Mouse (Mus musculus) midbrain, postnatal 0 days (tissue): ENCODE measurements around the gene Gm20671. TPM values are rescaled to one million over a fixed set of nuclear protein-coding genes. Genes with fewer than 3 reads are reported as not detected.
"Not testable (repeated sequence)": the region's sequence is repeated elsewhere in the genome, so short reads cannot be mapped to it uniquely, and the experiment has no call there.

Experiments
- ATAC-seq: fragments of 200-750 bp; cut with Nextera tagmentation; 2 replicates; pipeline ENCODE4 v1.8.0; 2017; ENCODE audit warnings: moderate number of reproducible peaks, mild to moderate bottlenecking, moderate TSS enrichment, moderate library complexity; ENCODE audit not compliant: low FRiP score
- DNase-seq: peaks from one replicate; pipeline ENCODE4 v3.0.0-alpha.2; 2015; ENCODE audit warnings: low spot score
- H3K27ac ChIP-seq: fragments of 300-500 bp; sonication (generic); 2 replicates; pipeline ENCODE4 v1.5.1; 2014; ENCODE audit warnings: low read depth, mild to moderate bottlenecking, low read length, mixed read lengths
- H3K27me3 ChIP-seq: fragments of 300-500 bp; sonication (generic); 2 replicates; pipeline ENCODE4 v1.6.1; 2014; ENCODE audit warnings: low read length, control low read depth, mixed read lengths; ENCODE audit not compliant: insufficient read depth
- H3K36me3 ChIP-seq: fragments of 300-500 bp; sonication (generic); 2 replicates; pipeline ENCODE4 v1.6.1; 2014; ENCODE audit warnings: low read length, control low read depth, mixed read lengths; ENCODE audit not compliant: insufficient read depth
- H3K4me1 ChIP-seq: fragments of 300-500 bp; sonication (generic); 2 replicates; pipeline ENCODE4 v1.6.1; 2014; ENCODE audit warnings: mild to moderate bottlenecking, control low read depth, antibody characterized with exemption, low read length, mixed read lengths; ENCODE audit not compliant: insufficient read depth
- H3K4me2 ChIP-seq: fragments of 300-500 bp; sonication (generic); 2 replicates; pipeline ENCODE4 v1.6.1; 2014; ENCODE audit warnings: low read depth, mild to moderate bottlenecking, low read length, mixed read lengths; ENCODE audit not compliant: poor library complexity, severe bottlenecking
- H3K4me3 ChIP-seq: fragments of 300-500 bp; sonication (generic); 2 replicates; pipeline ENCODE4 v1.5.1; 2014; ENCODE audit warnings: low read depth, mild to moderate bottlenecking, low read length, moderate library complexity
- H3K9ac ChIP-seq: fragments of 300-500 bp; sonication (generic); replicated peaks from 2 replicates; pipeline ENCODE4 v1.6.1; 2014; ENCODE audit warnings: mild to moderate bottlenecking, low read length, moderate library complexity, mixed read lengths; ENCODE audit not compliant: poor library complexity, severe bottlenecking
- H3K9me3 ChIP-seq: fragments of 300-500 bp; sonication (generic); 2 replicates; pipeline ENCODE4 v1.6.1; 2016; ENCODE audit warnings: low read length, control low read depth
- CTCF ChIP-seq: IDR thresholded peaks from 2 replicates; pipeline ENCODE4 v1.5.1; 2016; ENCODE audit warnings: antibody characterized with exemption, mild to moderate bottlenecking
- WGBS: fragments of 180-500 bp; shearing (Covaris S2); extraction: QIAGEN DNeasy Blood & Tissue Kit; methylation state at CpG from one replicate; pipeline ENCODE4 v1.1.7; 2014; 5-methylcytosine and 5-hydroxymethylcytosine counted together
- polyA plus RNA-seq: library from polyadenylated mRNA; unstranded; fragments of >200 nt; fragmentation: Nextera tagmentation; extraction: Ambion mirVana; gene quantifications from 2 replicates; pipeline ENCODE4 v1.2.1, GENCODE M21; 2015
- total RNA-seq: library from RNA; depleted of rRNA; stranded (reverse); fragments of >200 nt; gene quantifications from 2 replicates; pipeline ENCODE4 v1.2.3, GENCODE M21; 2014

Gene Gm20671
- total and polyA plus RNA-seq, 2 experiments from 2014 or later, result 7.0 TPM; not detected in 1

- H3K4me3 ChIP-seq, result peak overlapping the region; percentile 6; the same call in 1 of the 2 replicates
- no peak for ATAC-seq
- no peak overlapping the region; the same call in 1 of the 2 replicates for H3K9ac ChIP-seq
- peak; percentile 57 for DNase-seq
- TF ChIP-seq CTCF, result no peak
- 11% methylated on average over 6 of the region's 10 CpGs for WGBS
- no peaks in the 10 kb centered on the region; the same call in 1 of the 2 replicates for H3K36me3 ChIP-seq
- peaks cover 7% of the 10 kb centered on the region; the same call in 1 of the 2 replicates for H3K4me1 ChIP-seq
- H3K27me3 ChIP-seq, result no peaks in the 10 kb centered on the region
- H3K27ac ChIP-seq, result peak overlapping the region; percentile 19; the same call in 1 of the 2 replicates
- peak overlapping the region; percentile 28 for H3K4me2 ChIP-seq
- no peaks in the 10 kb centered on the region for H3K9me3 ChIP-seq
These were observed 80.9 kb downstream of the Gm20671 start for GRCm38 (mm10) chr5:32745705-32746655.

GRCm38 (mm10) chr5:32742149-32742548 lies 84.8 kb downstream of the Gm20671 start:
- Histone ChIP-seq H3K4me2 (no peak overlapping the region; the same call in 1 of the 2 replicates), H3K27me3 (no peaks in the 10 kb centered on the region), H3K4me1 (peaks cover 7% of the 10 kb centered on the region; the same call in 1 of the 2 replicates), H3K36me3 (peaks cover 2% of the 10 kb centered on the region; the same call in 1 of the 2 replicates), H3K4me3 (no peak overlapping the region), H3K9me3 (no peaks in the 10 kb centered on the region), H3K27ac (peak overlapping the region; percentile 70), H3K9ac (no peak overlapping the region)
- peak; percentile 63 for TF ChIP-seq CTCF
- ATAC-seq (peak; percentile 48; the same call in 1 of the 2 replicates), DNase-seq (peak; percentile 69)
- 50% methylated on average over 9 of the region's 9 CpGs for WGBS

- not testable (repeated sequence) for H3K9me3 ChIP-seq, H3K4me2 ChIP-seq, H3K4me1 ChIP-seq, H3K36me3 ChIP-seq, H3K4me3 ChIP-seq, H3K9ac ChIP-seq, H3K27me3 ChIP-seq
- DNase-seq, result peak; percentile 28
- peak; percentile 57 for ATAC-seq
- peak overlapping the region; percentile 70 for H3K27ac ChIP-seq
- WGBS, result 51% methylated on average over 4 of the region's 4 CpGs
These were observed 85.5 kb downstream of the Gm20671 start for GRCm38 (mm10) chr5:32741377-32741776.

GRCm38 (mm10) chr5:32740850-32741249 lies 86.1 kb downstream of the Gm20671 start:
- not testable (repeated sequence) for ATAC-seq, DNase-seq

GRCm38 (mm10) chr5:32740138-32740537 lies 86.8 kb downstream of the Gm20671 start:
- 0 out of 2 replicates have a peak overlapping the region, but pooled peaks have one; percentile 38 for H3K27ac ChIP-seq
- H3K27me3 ChIP-seq, result no peaks in the 10 kb centered on the region
- no peaks in the 10 kb centered on the region for H3K9me3 ChIP-seq
- no peak overlapping the region for H3K9ac ChIP-seq
- no peak overlapping the region for H3K4me2 ChIP-seq
- H3K4me1 ChIP-seq, result peaks cover 7% of the 10 kb centered on the region; the same call in 1 of the 2 replicates
- peaks cover 7% of the 10 kb centered on the region; the same call in 1 of the 2 replicates for H3K36me3 ChIP-seq
- TF ChIP-seq CTCF, result no peak
- WGBS, result 96% methylated on average over 3 of the region's 3 CpGs
- ATAC-seq (no peak), DNase-seq (no peak)
- no peak overlapping the region for H3K4me3 ChIP-seq

More at GRCm38 (mm10) chr5:32740850-32741249, 86.1 kb downstream of the Gm20671 start:
- not testable (repeated sequence) for H3K36me3 ChIP-seq, H3K4me2 ChIP-seq, H3K27me3 ChIP-seq, H3K4me1 ChIP-seq, H3K4me3 ChIP-seq, H3K9ac ChIP-seq, H3K9me3 ChIP-seq
- H3K27ac ChIP-seq, result peak overlapping the region; percentile 38; the same call in 1 of the 2 replicates
- WGBS, result 76% methylated on average over 8 of the region's 8 CpGs

- not testable (repeated sequence) for H3K9ac ChIP-seq, H3K27ac ChIP-seq, H3K27me3 ChIP-seq, H3K4me3 ChIP-seq, DNase-seq, H3K4me2 ChIP-seq, H3K9me3 ChIP-seq, H3K4me1 ChIP-seq
- WGBS, result 91% methylated on average over 3 of the region's 3 CpGs
- H3K36me3 ChIP-seq, result peaks cover 14% of the 10 kb centered on the region; the same call in 1 of the 2 replicates
- 0 out of 2 replicates have a peak, but pooled peaks have one; percentile 15 for ATAC-seq
These were observed 90.1 kb downstream of the Gm20671 start for GRCm38 (mm10) chr5:32736770-32737169.
